Mouse (Mus musculus) embryonic facial prominence, embryonic 14.5 days (tissue): ENCODE measurements around the gene Psmb7. TPM values are rescaled to one million over a fixed set of nuclear protein-coding genes. Genes with fewer than 3 reads are reported as not detected.

ENCODE experiments used
- ATAC-seq: fragments of 200-750 bp; cut with Nextera tagmentation; 2 replicates; pipeline ENCODE4 v1.8.0; 2017; ENCODE audit warnings: low read depth, moderate number of reproducible peaks, moderate TSS enrichment
- DNase-seq: peaks from one replicate; pipeline ENCODE4 v3.0.0-alpha.2; 2015; ENCODE audit warnings: low spot score
- H3K27ac ChIP-seq: fragments of 300-500 bp; sonication (generic); replicated peaks from 2 replicates; pipeline ENCODE4 v1.5.1; 2014; ENCODE audit warnings: low read depth, mild to moderate bottlenecking, low read length, moderate library complexity
- H3K27me3 ChIP-seq: fragments of 300-500 bp; sonication (generic); replicated peaks from 2 replicates; pipeline ENCODE4 v1.6.1; 2014; ENCODE audit warnings: low read length; ENCODE audit not compliant: control insufficient read depth, insufficient read depth
- H3K36me3 ChIP-seq: fragments of 300-500 bp; sonication (generic); 2 replicates; pipeline ENCODE4 v1.6.1; 2014; ENCODE audit warnings: low read length, mixed read lengths; ENCODE audit not compliant: control insufficient read depth, insufficient read depth
- H3K4me1 ChIP-seq: fragments of 300-500 bp; sonication (generic); 2 replicates; pipeline ENCODE4 v1.6.1; 2014; ENCODE audit warnings: antibody characterized with exemption, low read length; ENCODE audit not compliant: control insufficient read depth, insufficient read depth
- H3K4me2 ChIP-seq: fragments of 300-500 bp; sonication (generic); 2 replicates; pipeline ENCODE4 v1.6.1; 2014; ENCODE audit warnings: low read depth, mild to moderate bottlenecking, low read length, moderate library complexity, mixed read lengths
- H3K4me3 ChIP-seq: fragments of 300-500 bp; sonication (generic); 2 replicates; pipeline ENCODE4 v1.5.1; 2014; ENCODE audit warnings: low read depth, mild to moderate bottlenecking, low read length
- H3K9ac ChIP-seq: fragments of 300-500 bp; sonication (generic); 2 replicates; pipeline ENCODE4 v1.6.1; 2014; ENCODE audit warnings: low read depth, mild to moderate bottlenecking, low read length, moderate library complexity, mixed read lengths
- H3K9me3 ChIP-seq: fragments of 300-500 bp; sonication (generic); 2 replicates; pipeline ENCODE4 v1.6.1; 2016; ENCODE audit warnings: low read length; ENCODE audit not compliant: control insufficient read depth
- WGBS: fragments of 180-500 bp; shearing (Covaris S2); extraction: QIAGEN DNeasy Blood & Tissue Kit; methylation state at CpG from one replicate; pipeline ENCODE4 v1.1.7; 2014; 5-methylcytosine and 5-hydroxymethylcytosine counted together
- polyA plus RNA-seq: library from polyadenylated mRNA; unstranded; fragments of >200 nt; fragmentation: Nextera tagmentation; extraction: Ambion mirVana; gene quantifications from 2 replicates; pipeline ENCODE4 v1.2.1, GENCODE M21; 2014

Psmb7 gene
- polyA plus RNA-seq, 1 experiment from 2014 or later = 243 TPM

DNA sequence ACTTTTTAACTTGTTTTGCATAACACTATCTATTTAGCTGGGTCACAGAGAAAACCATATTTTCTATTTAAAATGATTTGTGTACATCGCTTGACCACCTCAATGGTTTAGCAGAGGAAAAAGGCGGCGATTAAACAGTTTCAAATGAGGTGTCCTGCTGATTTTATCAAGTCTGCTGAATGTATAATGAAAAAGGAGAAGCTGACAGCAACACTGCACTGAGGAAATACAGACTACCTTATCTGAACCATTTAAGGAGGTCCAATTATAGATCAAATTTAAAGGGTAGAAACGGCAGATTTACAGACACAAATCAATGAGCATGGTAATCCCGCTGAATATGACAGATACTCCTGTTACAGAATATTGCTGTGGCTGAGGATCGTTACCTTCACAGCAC, 29.4 kb downstream of the Psmb7 start:
- no peaks in the 10 kb centered on the region for H3K27me3 ChIP-seq
- no peaks in the 10 kb centered on the region for H3K9me3 ChIP-seq
- no peak overlapping the region for H3K27ac ChIP-seq
- H3K36me3 ChIP-seq = peaks cover 33% of the 10 kb centered on the region
- no peak for DNase-seq
- H3K4me2 ChIP-seq = no peak overlapping the region
- H3K4me3 ChIP-seq = no peak overlapping the region
- 0 out of 2 replicates have a peak, but pooled peaks cover 5% of the 10 kb centered on the region for H3K4me1 ChIP-seq
- no peak overlapping the region for H3K9ac ChIP-seq
- ATAC-seq = no peak
- WGBS = 88% methylated on average over 6 of the region's 6 CpGs

DNA sequence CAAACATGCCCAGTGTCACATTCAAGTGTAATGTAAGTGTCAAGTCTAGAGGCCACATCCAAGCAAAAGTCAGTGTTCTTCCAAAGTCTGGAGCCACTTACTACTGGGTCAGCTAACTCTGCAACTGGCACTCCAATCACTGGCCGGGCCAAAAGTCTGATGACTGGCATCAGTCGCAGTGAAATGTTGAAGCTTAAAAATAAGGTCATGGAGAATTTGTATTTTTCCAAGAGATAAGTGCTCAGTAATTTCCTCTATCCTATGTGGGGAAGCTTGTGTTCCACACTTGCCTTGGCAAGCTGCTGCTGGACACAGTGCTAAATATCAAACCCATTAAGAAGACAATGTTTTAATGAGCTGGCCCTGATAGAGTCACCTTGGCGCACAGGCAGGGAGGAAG, 30.3 kb downstream of the Psmb7 start:
- WGBS = 91% methylated on average over 3 of the region's 3 CpGs
- H3K4me3 ChIP-seq = no peak overlapping the region
- no peak overlapping the region for H3K4me2 ChIP-seq
- 0 out of 2 replicates have a peak, but pooled peaks cover 5% of the 10 kb centered on the region for H3K4me1 ChIP-seq
- no peak overlapping the region for H3K27ac ChIP-seq
- peaks cover 35% of the 10 kb centered on the region for H3K36me3 ChIP-seq
- no peak for ATAC-seq
- H3K9ac ChIP-seq = no peak overlapping the region
- no peak for DNase-seq
- no peaks in the 10 kb centered on the region for H3K27me3 ChIP-seq
- no peaks in the 10 kb centered on the region for H3K9me3 ChIP-seq

DNA sequence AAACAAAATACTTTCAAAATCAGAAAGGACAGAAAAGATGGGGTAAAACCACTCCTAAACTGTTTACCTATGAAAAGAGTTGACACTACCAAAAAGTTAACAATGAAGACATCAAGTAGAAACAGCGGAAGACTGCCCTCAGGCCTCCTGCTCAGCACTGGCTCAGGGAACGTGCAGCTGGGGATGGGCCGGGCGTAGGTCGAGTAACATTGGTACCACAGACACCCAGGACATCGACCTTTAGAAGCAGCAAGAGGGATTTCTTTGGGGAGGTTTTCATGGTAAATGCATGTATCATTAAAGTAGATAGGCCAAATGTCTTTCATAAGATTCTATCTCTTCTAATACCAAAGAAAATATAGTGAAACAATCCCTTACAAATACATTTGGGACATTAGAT, 31.3 kb downstream of the Psmb7 start:
- no peak for DNase-seq
- no peaks in the 10 kb centered on the region for H3K9me3 ChIP-seq
- no peak overlapping the region for H3K9ac ChIP-seq
- H3K27me3 ChIP-seq = no peaks in the 10 kb centered on the region
- 85% methylated on average over 6 of the region's 6 CpGs for WGBS
- ATAC-seq = no peak
- H3K4me2 ChIP-seq = no peak overlapping the region
- H3K4me1 ChIP-seq = 0 out of 2 replicates have a peak, but pooled peaks cover 5% of the 10 kb centered on the region
- peaks cover 30% of the 10 kb centered on the region for H3K36me3 ChIP-seq
- no peak overlapping the region for H3K27ac ChIP-seq
- no peak overlapping the region for H3K4me3 ChIP-seq

DNA sequence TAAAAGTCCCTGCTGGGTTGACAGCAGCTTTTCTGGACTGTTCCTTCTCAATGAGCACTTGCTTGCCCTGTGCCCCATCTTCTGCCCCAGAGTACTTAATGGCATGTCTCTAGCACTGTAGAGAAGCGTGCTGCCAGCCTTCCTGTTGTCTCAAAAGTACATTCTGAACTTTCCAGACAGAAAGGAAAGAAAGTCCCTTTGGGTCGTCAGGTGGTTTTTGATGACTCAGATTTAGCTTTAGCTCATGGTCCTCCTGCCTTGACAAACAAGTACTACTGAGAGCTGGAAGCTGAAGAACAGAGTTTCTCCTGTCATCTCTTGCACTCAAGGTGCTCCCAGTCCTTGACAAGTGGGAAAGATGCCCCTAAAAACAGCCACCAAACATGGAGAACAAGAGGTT, 33.7 kb downstream of the Psmb7 start:
- no peak overlapping the region for H3K4me3 ChIP-seq
- no peak overlapping the region for H3K27ac ChIP-seq
- no peak overlapping the region for H3K9ac ChIP-seq
- peaks cover 43% of the 10 kb centered on the region for H3K36me3 ChIP-seq
- ATAC-seq (no peak), DNase-seq (no peak)
- H3K4me1 ChIP-seq = no peaks in the 10 kb centered on the region
- H3K9me3 ChIP-seq = no peaks in the 10 kb centered on the region
- WGBS = 87% methylated on average over 2 of the region's 2 CpGs
- H3K27me3 ChIP-seq = no peaks in the 10 kb centered on the region
- H3K4me2 ChIP-seq = no peak overlapping the region

DNA sequence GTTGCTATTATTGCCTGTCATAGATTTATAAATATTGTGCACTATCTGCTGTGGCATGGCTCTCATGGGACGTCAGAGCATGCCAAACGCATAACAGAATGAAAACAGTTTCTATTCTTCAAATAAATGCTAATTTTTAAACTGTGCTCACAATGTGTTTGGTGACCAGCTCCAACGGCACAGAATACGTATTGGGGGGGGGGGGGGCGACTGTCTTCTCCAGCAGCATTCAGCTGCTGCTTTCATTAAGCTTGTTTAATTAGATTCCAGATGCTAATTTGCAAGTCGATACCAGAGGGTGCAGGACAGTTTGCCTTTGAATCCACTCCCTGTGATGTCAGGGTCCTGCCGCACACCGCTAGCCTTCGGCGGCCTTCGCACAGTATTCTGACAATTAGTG, 34.6 kb downstream of the Psmb7 start:
- no peak for DNase-seq
- Histone ChIP-seq H3K27me3 (no peaks in the 10 kb centered on the region), H3K9me3 (no peaks in the 10 kb centered on the region), H3K9ac (no peak overlapping the region), H3K27ac (no peak overlapping the region), H3K4me1 (no peaks in the 10 kb centered on the region), H3K4me2 (no peak overlapping the region), H3K36me3 (peaks cover 43% of the 10 kb centered on the region), H3K4me3 (no peak overlapping the region)
- ATAC-seq = no peak
- 78% methylated on average over 11 of the region's 11 CpGs for WGBS

DNA sequence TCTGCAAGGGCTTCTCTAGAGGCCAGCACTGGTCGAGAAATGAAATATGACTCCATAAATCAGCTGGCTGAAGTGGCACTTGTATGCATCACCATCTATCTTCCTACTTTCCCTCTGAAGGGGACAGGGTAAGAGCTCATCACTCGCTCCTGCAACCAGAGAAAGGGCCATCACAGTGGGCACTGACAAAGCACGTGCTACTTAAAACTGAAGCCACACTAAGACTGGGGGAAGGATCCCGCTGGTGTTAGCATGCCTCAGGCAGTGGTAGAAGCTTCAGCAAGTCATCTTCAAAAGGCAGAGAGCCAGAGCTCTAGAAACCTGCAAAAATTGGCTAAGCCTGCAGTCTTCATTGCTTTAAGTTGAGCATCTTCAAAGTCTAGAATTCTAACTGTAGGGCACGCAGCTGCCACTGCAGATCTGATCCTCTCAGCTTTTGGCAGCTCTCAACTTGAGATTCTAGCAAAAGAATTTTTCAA, 35.0 kb downstream of the Psmb7 start:
- DNase-seq = peak; percentile 13
- Histone ChIP-seq H3K9me3 (no peaks in the 10 kb centered on the region), H3K36me3 (peaks cover 43% of the 10 kb centered on the region), H3K9ac (no peak overlapping the region), H3K27ac (no peak overlapping the region), H3K27me3 (no peaks in the 10 kb centered on the region), H3K4me3 (no peak overlapping the region), H3K4me2 (no peak overlapping the region), H3K4me1 (no peaks in the 10 kb centered on the region)
- 70% methylated on average over 5 of the region's 5 CpGs for WGBS
- ATAC-seq = no peak

DNA sequence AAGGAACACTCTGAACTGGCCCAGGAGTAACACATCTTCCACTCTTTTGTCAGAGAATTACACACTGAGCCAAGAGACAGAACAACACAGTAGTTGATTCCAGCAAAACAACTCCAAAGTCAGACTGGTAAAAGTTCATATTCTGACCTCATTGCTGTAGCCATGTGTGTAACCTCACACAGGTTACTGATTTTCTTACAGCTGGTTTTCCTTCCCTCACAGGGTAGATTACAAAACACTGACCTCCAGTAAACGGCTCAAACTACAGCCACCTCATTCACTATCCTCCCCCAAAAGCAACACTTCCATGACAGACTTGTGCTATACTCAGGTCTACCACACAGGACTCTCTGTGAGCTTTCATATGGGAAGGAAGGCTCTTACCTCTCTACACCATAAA, 36.2 kb downstream of the Psmb7 start:
- no peak overlapping the region for H3K4me3 ChIP-seq
- 73% methylated on average over 1 of the region's 1 CpGs for WGBS
- no peaks in the 10 kb centered on the region for H3K9me3 ChIP-seq
- ATAC-seq (no peak), DNase-seq (no peak)
- H3K36me3 ChIP-seq = peaks cover 32% of the 10 kb centered on the region
- no peak overlapping the region for H3K4me2 ChIP-seq
- H3K27ac ChIP-seq = no peak overlapping the region
- no peaks in the 10 kb centered on the region for H3K27me3 ChIP-seq
- no peaks in the 10 kb centered on the region for H3K4me1 ChIP-seq
- no peak overlapping the region for H3K9ac ChIP-seq

DNA sequence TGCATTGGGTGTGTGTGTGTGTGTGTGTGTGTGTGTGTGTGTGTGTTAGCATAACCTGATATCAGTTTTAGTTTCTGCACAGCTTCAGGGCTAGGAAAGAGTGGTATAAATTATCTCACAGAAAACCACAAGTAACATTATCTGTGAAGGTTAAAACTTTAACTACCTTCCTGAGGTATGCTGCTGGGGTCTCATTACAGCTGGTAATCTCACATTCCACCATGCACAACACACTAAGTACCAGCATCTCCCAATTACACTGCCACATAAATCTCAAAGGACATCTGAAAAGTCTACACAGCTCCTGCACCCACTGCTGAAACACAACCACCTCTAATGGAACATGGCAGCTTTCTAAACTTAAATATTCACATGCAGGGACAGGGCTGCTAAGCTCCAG, 43.0 kb downstream of the Psmb7 start:
- ATAC-seq (no peak; the same call in 1 of the 2 replicates), DNase-seq (no peak)
- Histone ChIP-seq H3K4me3 (no peak overlapping the region), H3K27ac (no peak overlapping the region), H3K36me3 (peaks cover 11% of the 10 kb centered on the region; the same call in 1 of the 2 replicates), H3K9ac (no peak overlapping the region), H3K4me2 (no peak overlapping the region), H3K4me1 (no peaks in the 10 kb centered on the region), H3K9me3 (no peaks in the 10 kb centered on the region), H3K27me3 (no peaks in the 10 kb centered on the region)

DNA sequence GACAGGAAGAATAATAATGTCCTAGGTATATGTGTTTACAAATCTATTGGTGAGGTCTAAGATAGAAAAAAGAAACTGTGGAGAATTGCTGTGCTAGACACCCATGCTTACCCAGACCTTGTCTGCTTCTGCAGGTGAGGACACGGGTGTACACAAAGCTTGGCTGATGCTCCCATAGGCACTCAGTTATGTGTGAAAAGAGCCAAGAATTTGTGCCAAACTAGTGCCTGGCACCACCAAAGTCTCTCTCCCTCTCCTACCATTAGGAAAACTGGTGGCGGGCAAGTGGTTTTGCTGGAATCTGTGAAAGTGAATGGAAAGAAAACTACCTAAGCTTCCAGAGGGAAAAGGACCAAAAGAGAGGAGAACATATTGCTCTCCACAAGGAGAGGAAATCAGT, 45.5 kb downstream of the Psmb7 start:
- H3K9ac ChIP-seq = no peak overlapping the region
- no peak for ATAC-seq
- peaks cover 11% of the 10 kb centered on the region; the same call in 1 of the 2 replicates for H3K36me3 ChIP-seq
- H3K9me3 ChIP-seq = no peaks in the 10 kb centered on the region
- no peak overlapping the region for H3K27ac ChIP-seq
- 92% methylated on average over 2 of the region's 2 CpGs for WGBS
- DNase-seq = no peak
- H3K4me2 ChIP-seq = no peak overlapping the region
- no peaks in the 10 kb centered on the region for H3K27me3 ChIP-seq
- H3K4me1 ChIP-seq = no peaks in the 10 kb centered on the region
- no peak overlapping the region for H3K4me3 ChIP-seq
